Mouse (Mus musculus) ES-E14 (cell line): Measurements from ENCODE around the gene Pstpip1. TPM values are rescaled to one million over a fixed set of nuclear protein-coding genes. Genes with fewer than 3 reads are reported as not detected.

Source experiments
- DNase-seq: peaks from one replicate; pipeline ENCODE4 v3.0.0-alpha.2; 2013; ENCODE audit warnings: low read depth, low spot score
- H3K27ac ChIP-seq: 2 replicates; pipeline ENCODE4 v1.5.1; 2012; ENCODE audit warnings: low read depth, mild to moderate bottlenecking, low read length, moderate library complexity, mixed read lengths; ENCODE audit not compliant: poor library complexity, insufficient read depth, severe bottlenecking
- H3K36me3 ChIP-seq: 2 replicates; pipeline ENCODE4 v1.6.1; 2012; ENCODE audit warnings: mild to moderate bottlenecking, low read length, moderate library complexity, mixed read lengths; ENCODE audit not compliant: control insufficient read depth, poor library complexity, insufficient read depth, severe bottlenecking
- H3K4me1 ChIP-seq, 2 experiments: fragments of 150-350 bp in 1 of 2; sonication (generic) in 1 of 2; 2 replicates each; pipeline ENCODE4 v1.6.1; 2012; ENCODE audit warnings: low read length in 2 of 2, mild to moderate bottlenecking in 1 of 2, mixed read lengths in 1 of 2; ENCODE audit not compliant: control insufficient read depth in 2 of 2, insufficient read depth in 2 of 2, poor library complexity in 1 of 2
- H3K4me3 ChIP-seq, 2 experiments: fragments of 150-350 bp in 1 of 2; sonication (generic) in 1 of 2; 2 replicates each; pipeline ENCODE4 v1.5.1; 2012; ENCODE audit warnings: low read length in 2 of 2, low read depth in 1 of 2, mild to moderate bottlenecking in 1 of 2, mixed read lengths in 1 of 2; ENCODE audit not compliant: insufficient read depth in 1 of 2, poor library complexity in 1 of 2, severe bottlenecking in 1 of 2
- H3K9ac ChIP-seq: 2 replicates; pipeline ENCODE4 v1.6.1; 2012; ENCODE audit warnings: low read depth, mild to moderate bottlenecking, low read length, mixed read lengths; ENCODE audit not compliant: poor library complexity, insufficient read depth, severe bottlenecking
- H3K9me3 ChIP-seq: fragments of 150-350 bp; sonication (generic); 2 replicates; pipeline ENCODE4 v1.6.1; 2012; ENCODE audit warnings: low read depth, mild to moderate bottlenecking, low read length; ENCODE audit not compliant: control insufficient read depth, insufficient read depth
- CHD2 ChIP-seq: IDR thresholded peaks from 2 replicates; pipeline ENCODE4 v1.6.1; 2014; ENCODE audit warnings: mild to moderate bottlenecking, low read depth, low read length, inconsistent platforms
- HCFC1 ChIP-seq: IDR thresholded peaks from 2 replicates; pipeline ENCODE4 v1.6.1; 2012; ENCODE audit warnings: low read length, inconsistent platforms, borderline replicate concordance; ENCODE audit not compliant: insufficient read depth
- MAFK ChIP-seq: IDR thresholded peaks from 2 replicates; pipeline ENCODE4 v1.6.1; 2014; ENCODE audit warnings: mild to moderate bottlenecking, low read depth, low read length, inconsistent platforms; ENCODE audit not compliant: insufficient read depth
- ZC3H11A ChIP-seq: IDR thresholded peaks from 2 replicates; pipeline ENCODE4 v1.6.1; 2012; ENCODE audit warnings: low read depth, mild to moderate bottlenecking, inconsistent platforms, low read length, borderline replicate concordance
- ZNF384 ChIP-seq: IDR thresholded peaks from 2 replicates; pipeline ENCODE4 v1.6.1; 2012; ENCODE audit warnings: low read depth, low read length, inconsistent platforms
- in situ Hi-C, 2 experiments: fragments of 600-800 bp; cut with MboI; formaldehyde crosslinking; loops; one replicate each; pipeline ENCODE4 v1.15.1; 2025; ENCODE audit warnings: low sequenced_read_pairs in 2 of 2, inconsistent platforms in 1 of 2; ENCODE audit not compliant: unreplicated experiment in 2 of 2
- total RNA-seq: library from RNA; depleted of rRNA; stranded (reverse); fragments of 300-350 nt; gene quantifications from 2 replicates; pipeline ENCODE4 v1.2.3, GENCODE M21; 2012

Pstpip1 gene
- total RNA-seq, 1 experiment, result 10.4 TPM

DNA sequence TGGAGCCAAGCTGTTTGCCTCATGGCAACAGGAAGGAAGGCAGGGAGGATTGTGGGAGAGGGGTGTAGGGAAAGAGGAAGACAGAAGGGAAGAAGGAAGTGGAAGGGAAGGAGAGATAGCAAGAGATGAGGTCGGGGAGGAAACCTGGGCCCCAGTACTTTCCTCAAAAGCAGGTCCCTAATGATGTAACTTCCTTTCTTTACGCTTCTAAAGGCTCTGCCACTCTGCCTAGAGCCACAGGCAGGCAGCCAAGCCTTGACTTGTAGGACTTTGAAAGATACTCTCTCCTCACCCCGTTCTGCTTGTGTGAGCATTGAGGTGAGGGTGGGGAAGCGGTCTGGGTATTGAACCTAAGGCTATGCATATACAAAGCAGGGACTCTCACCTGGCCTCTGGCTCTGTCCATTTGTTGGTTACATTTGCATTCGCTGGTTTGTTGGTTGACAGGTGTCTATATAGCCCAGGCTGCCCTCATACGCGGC, 10.3 kb downstream of the Pstpip1 start:
- TF ChIP-seq ZC3H11A (no peak), ZNF384 (no peak), MAFK (no peak), CHD2 (no peak), HCFC1 (no peak)
- Histone ChIP-seq H3K4me3 (no peak overlapping the region), H3K36me3 (no peaks in the 10 kb centered on the region), H3K4me1 (peaks cover 2% of the 10 kb centered on the region in 2 experiments; a peak in 2 of 4 replicates), H3K27ac (no peak overlapping the region), H3K9me3 (no peaks in the 10 kb centered on the region), H3K9ac (no peak overlapping the region)
- DNase-seq, result no peak
- in situ Hi-C loops, result no loop called here

- H3K36me3 ChIP-seq, result no peaks in the 10 kb centered on the region
- no peak overlapping the region for H3K9ac ChIP-seq
- H3K27ac ChIP-seq, result no peak overlapping the region
- DNase-seq, result no peak
- no peak overlapping the region for H3K4me3 ChIP-seq
- in situ Hi-C loops, result no loop called here
- H3K9me3 ChIP-seq, result no peaks in the 10 kb centered on the region
- no peak for TF ChIP-seq ZNF384
- TF ChIP-seq ZC3H11A, result no peak
- no peak for TF ChIP-seq CHD2
- TF ChIP-seq HCFC1, result no peak
- no peak for TF ChIP-seq MAFK
- H3K4me1 ChIP-seq, result peaks cover 2% of the 10 kb centered on the region in 2 experiments; a peak in 2 of 4 replicates
These were observed 11.3 kb downstream of the Pstpip1 start for GRCm38 (mm10) chr9:56101022-56101421.

- in situ Hi-C loops, result no loop called here
- Histone ChIP-seq H3K27ac (no peak overlapping the region), H3K4me1 (peaks cover 2 to 11% of the 10 kb centered on the region in 2 experiments; a peak in 3 of 4 replicates), H3K36me3 (no peaks in the 10 kb centered on the region), H3K9ac (no peak overlapping the region), H3K4me3 (no peak overlapping the region), H3K9me3 (no peaks in the 10 kb centered on the region)
- TF ChIP-seq ZNF384 (no peak), CHD2 (no peak), HCFC1 (no peak), MAFK (no peak), ZC3H11A (no peak)
- no peak for DNase-seq
These were observed 15.2 kb downstream of the Pstpip1 start for GRCm38 (mm10) chr9:56104921-56105320.

DNA sequence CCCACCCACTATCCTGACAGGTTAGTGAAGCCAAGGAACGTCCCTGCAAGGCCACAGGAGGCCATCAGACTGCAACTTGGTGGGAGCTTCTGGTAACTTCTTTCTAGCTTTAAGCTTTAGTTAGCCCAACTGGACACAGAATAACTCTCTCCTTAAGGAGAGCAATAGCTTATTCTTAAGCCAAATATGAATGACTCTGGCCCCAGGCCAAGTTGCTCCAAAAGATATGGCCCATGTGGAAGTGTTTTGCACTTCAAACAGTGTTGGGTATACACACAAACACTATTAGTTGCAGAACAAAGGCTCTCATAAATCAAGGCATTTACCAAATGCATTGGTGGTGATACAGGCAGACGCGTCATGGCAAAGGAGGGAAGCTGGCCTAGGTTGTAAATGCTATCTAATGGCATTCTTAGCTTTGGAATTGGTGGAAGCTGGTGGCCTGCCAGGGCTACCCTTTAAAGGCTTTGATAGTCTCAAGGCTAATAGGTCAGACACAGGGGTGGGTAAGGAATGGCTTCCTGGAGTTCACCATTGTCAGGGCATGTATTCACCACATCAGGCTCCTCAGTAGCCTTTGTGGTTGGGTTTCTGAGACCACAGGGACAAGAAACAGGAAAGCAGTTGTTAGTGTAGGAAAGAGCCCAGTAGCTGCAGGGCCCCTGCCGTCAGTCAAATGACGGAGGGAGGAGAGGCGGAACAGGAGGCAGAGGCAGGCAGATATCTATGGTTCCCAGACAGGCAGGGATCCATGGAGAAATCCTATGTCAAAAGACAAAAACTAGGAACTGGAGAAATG, 16.7 kb downstream of the Pstpip1 start:
- Histone ChIP-seq H3K27ac (no peak overlapping the region), H3K9ac (no peak overlapping the region), H3K4me3 (no peak overlapping the region), H3K36me3 (no peaks in the 10 kb centered on the region), H3K4me1 (peaks cover 2 to 11% of the 10 kb centered on the region in 2 experiments; a peak in 3 of 4 replicates), H3K9me3 (no peaks in the 10 kb centered on the region)
- no peak for DNase-seq
- in situ Hi-C loops, result no loop called here
- no peak for TF ChIP-seq ZNF384
- TF ChIP-seq CHD2, result no peak
- TF ChIP-seq HCFC1, result no peak
- TF ChIP-seq MAFK, result no peak
- TF ChIP-seq ZC3H11A, result no peak
